Mouse (Mus musculus): ENCODE data around the gene Cd163. TPM values are rescaled to one million over a fixed set of nuclear protein-coding genes. Genes with fewer than 3 reads are reported as not detected.
"Not testable (repeated sequence)": the region's sequence is repeated elsewhere in the genome, so short reads cannot be mapped to it uniquely, and the experiment has no call there.

Cd163 gene
- total RNA-seq (2021), result 1 to 10 TPM; 6.7 to 8.5 TPM
- long read RNA-seq, experiment 1, full-length matches to known transcripts, result 9 of 13 reads
- long read RNA-seq, experiment 1, partial matches to known transcripts, result 2 of 13 reads
- long read RNA-seq, experiment 1, other reads (novel, unspliced or antisense), result 2 of 13 reads
- long read RNA-seq, experiment 2, full-length matches to known transcripts, result 1 of 3 reads
- long read RNA-seq, experiment 2, partial matches to known transcripts, result 1 of 3 reads
- long read RNA-seq, experiment 2, other reads (novel, unspliced or antisense), result 1 of 3 reads

DNA sequence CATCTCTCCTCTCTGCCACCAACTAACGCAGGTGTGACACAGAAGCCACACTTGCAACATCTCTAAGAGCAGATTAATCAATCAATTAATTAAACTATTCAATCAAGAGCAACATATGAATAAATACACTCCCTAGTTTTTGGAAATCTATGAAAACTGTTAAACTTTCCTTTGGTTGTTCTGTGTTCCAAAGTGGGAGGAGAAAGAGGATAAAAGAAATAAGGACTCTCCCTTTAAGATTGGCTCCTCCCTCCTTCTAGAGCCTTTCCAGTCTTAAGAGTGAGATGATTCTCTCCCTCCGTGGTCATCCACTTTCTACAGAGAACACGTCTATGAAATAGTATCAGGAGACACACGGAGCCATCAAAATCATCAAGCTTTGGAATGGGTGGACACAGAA lies at the start of gene Cd163:
Cd163 (plus strand) TSS at position 301 of the 400 bp plus-strand sequence.
- intact Hi-C loops (cut with DNase I), result no loop called here
- DNase-seq, result no peak
- H3K27ac ChIP-seq, result peak within 1 kb of the TSS; percentile 31; the same call in 1 of the 2 replicates
- no peak for TF ChIP-seq CTCF (IDR thresholded peaks at IDR 0.05)
- peak within 1 kb of the TSS; percentile 30 for H3K4me3 ChIP-seq

DNA sequence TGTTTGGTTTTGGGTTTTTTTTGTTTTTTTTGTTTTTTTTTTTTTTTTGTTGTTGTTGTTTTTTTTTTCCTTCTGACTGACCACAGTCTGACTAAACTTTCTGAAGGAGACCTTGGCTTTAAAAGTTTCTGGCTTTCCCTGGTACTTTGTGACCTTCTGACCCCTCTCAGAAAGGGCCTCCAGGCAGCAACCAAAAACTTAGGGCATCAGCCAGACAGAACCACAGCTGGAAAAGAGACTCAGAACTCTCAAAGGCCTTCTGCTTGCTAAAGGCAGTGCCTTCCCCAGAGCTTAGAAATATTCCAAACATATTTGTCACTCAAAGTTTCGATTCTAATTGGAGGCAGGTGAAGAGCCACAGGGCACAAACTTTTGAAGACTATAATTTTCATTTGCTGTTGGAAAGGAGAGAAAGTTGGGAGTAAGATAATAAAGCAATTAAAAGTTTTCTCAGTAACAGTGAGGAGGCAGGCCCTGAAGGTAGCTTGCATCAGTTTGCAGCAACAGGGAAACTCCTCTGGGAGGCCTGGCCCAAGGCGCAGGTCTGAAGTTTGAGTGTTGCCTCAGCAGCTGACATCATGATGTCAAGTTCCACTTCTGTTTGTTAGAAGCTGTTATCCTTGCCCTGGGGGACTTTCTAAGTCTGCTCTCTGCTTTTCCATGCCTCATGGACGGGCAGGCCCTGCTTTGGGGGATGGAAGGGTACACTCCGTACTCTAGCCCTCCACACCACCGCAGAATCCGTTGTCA lies 48.6 kb upstream of the Cd163 start:
- Histone ChIP-seq H3K4me3 (no peak overlapping the region), H3K27ac (peak overlapping the region; percentile 40)
- peak; percentile 53 for DNase-seq
- intact Hi-C loops (cut with DNase I), result no loop called here
- no peak for TF ChIP-seq CTCF (IDR thresholded peaks at IDR 0.05)

DNA sequence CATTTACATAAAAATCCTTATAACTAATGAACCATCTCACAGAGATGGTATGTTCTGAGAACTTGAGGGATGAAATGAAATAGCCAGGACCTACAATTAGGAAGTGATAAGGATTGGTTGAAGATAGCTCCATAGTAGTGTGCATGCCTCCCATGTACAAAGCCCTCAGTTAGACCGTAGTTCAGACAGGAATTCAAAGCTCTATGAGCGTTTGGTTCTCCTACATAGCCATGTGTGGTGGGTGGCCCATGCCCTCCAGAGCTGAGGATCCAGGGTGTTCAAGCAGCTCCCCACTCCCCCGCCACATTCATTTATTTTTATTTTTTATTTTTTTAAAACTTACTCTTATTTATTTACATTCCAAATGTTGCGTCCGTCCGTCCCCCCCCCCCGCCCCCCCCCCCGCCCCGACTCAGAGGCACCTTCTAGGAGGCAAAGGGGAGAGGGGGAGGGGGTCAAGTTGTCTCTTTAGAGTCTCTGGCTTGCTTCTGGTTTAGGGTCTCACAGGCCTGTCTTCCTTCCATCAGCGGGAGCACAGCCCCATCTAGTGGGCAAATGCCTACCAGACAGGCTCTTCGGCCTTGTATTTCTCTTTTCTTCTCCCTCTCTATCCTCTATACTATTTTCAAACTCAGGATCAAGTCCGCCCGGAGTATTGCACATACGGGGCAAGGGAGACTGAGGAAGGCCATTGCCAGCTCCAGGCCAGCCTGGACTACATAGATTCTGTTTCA lies 44.1 kb upstream of the Cd163 start:
- no peak overlapping the region for H3K27ac ChIP-seq
- intact Hi-C loops (cut with DNase I), result loop anchor here (5.0 kb wide), 1 partner anchor 328 kb away; no protein-coding TSS in a partner anchor
- H3K4me3 ChIP-seq, result no peak overlapping the region
- peak; percentile 75 for TF ChIP-seq CTCF (IDR thresholded peaks at IDR 0.05)
- DNase-seq, result peak; percentile 60

DNA sequence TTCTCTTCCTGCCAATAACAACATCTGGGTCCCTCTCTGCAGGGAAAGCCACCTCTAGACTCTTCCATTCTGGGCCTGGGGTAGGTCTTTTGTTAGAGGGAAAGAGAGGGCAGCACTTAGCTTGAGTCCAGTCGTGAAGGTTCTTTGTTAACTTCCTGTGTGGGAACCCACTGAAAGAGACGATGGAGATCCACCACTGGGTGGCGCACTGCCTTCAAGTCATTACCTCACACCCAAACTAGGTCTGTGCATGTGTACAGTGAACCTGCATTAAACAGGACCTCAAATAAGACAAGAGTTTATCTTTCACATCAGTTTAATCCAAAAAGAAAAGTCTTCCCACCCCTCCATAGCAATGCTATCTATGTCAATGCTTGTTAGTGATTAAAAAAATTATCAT lies 41.8 kb upstream of the Cd163 start:
- DNase-seq, result peak; percentile 67
- Histone ChIP-seq H3K27ac (no peak overlapping the region), H3K4me3 (no peak overlapping the region)
- TF ChIP-seq CTCF (IDR thresholded peaks at IDR 0.05), result peak; percentile 73
- intact Hi-C loops (cut with DNase I), result loop anchor here (1.0 to 5.0 kb wide), 2 partner anchors 117 to 330 kb away; no protein-coding TSS in a partner anchor

DNA sequence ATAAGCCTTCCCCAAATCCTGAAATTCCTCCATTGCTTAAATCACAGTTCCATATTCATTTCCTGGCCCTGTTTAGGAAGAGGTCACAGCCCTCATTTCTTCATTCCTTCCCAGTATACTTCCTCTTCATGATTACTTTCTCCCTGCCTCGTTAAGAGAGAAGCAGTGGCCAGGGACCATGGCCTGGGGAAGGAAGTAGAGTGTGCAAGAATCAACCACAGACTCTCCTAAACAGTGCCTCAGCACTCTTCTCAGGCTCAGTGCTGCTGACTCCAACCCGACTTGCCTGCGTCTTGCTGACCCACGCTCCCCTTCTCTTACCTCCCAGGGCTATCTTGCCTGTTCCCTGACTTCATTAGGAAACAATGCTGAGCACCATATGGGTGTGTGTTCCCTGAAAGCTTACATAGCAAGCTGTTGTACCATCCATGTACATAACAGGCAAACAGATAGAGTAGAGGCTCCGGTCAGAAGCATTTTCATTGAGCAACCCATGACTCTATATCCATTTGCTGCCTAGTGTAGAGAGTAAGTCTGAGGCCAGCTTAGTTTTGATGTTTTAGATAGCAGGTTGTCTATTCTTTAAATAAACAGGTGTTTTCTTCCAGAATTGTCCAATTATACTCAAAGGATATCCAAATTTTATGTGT lies 31.1 kb upstream of the Cd163 start:
- no peak for TF ChIP-seq CTCF (IDR thresholded peaks at IDR 0.05)
- no peak overlapping the region for H3K27ac ChIP-seq
- no peak overlapping the region for H3K4me3 ChIP-seq
- peak; percentile 31 for DNase-seq
- intact Hi-C loops (cut with DNase I), result no loop called here

DNA sequence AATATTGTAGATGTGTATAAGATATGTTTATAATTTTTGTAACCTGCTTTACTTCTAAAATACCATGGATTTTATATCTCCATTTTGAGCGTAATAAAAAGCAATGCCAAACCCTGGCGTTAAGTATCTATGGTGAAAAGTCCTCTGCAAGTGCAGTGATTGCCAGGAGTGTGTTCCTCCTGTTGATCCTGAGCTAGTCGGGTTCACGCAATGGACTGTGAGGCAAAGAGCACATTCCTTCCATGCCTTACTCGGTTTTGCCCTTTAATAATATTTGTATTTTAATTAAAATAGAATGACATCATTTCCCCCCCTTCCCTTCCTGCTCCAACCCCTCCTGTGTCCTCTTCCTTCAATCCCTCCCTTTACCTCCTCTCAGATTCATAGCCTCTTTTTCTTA lies 26.8 kb upstream of the Cd163 start:
- H3K4me3 ChIP-seq, result no peak overlapping the region
- intact Hi-C loops (cut with DNase I), result no loop called here
- TF ChIP-seq CTCF (IDR thresholded peaks at IDR 0.05), result no peak
- DNase-seq, result no peak
- H3K27ac ChIP-seq, result no peak overlapping the region

DNA sequence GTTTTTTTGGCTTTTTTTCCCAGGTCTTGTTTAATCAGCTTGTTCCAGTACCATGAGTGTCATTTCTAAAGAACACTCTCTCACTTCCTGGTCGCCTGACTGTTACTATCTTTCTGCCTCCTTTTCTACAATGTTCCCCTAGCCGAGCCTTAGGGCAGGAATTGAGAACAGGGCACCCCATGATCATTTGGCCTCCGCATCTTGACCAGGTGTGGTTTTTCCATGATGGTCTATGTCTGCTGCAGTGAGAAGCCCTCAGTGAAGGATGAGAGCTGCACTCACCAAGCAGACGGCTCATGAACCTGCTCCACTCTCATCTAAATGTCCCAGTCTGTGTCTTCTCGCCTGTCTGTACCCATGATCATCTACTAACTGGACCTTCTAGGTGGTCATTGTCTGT lies 26.2 kb upstream of the Cd163 start:
- Histone ChIP-seq H3K27ac (peak overlapping the region; percentile 10), H3K4me3 (no peak overlapping the region)
- DNase-seq, result no peak
- intact Hi-C loops (cut with DNase I), result no loop called here
- no peak for TF ChIP-seq CTCF (IDR thresholded peaks at IDR 0.05)

DNA sequence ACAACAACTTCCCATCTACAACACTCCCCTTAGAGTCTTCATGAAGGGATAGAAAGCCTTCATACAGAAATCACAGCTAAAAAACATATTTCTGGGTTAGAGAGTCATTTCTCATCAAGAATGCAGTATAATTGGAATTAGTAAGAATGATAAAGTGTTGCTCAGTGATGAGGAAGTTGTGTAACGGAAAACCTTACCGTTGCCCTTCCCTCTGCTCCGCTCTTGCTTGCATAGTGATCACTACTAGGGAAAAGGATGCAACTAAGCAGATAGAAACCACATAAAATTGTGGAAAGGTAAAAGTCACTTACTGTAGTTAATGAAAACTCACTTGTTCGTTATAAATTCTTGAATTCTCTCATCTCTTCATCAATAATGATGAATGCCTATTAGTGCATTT lies 21.7 kb upstream of the Cd163 start:
- H3K4me3 ChIP-seq, result no peak overlapping the region
- intact Hi-C loops (cut with DNase I), result no loop called here
- no peak for TF ChIP-seq CTCF (IDR thresholded peaks at IDR 0.05)
- no peak for DNase-seq
- no peak overlapping the region for H3K27ac ChIP-seq

DNA sequence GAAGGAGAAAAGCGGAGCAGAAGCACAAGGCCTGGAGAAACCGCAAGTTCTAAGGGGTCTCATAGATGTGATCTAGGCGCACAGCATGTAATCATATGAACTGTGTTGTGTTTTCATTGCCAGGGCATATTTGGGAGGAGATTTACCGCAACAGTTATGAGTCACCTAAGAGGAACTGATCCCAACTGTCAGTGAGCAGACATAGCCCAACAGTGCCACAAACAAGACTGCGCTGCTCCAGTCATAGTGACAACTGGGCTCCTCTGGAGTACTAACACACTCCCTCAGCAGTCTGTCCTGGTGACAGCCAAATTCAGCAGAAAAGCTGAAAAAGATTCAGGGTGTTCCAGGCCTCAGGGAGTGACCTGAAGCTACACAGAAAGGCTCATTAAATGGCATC lies 7.1 kb upstream of the Cd163 start:
- intact Hi-C loops (cut with DNase I); H3K4me3 ChIP-seq; DNase-seq; H3K27ac ChIP-seq: not testable (repeated sequence)

DNA sequence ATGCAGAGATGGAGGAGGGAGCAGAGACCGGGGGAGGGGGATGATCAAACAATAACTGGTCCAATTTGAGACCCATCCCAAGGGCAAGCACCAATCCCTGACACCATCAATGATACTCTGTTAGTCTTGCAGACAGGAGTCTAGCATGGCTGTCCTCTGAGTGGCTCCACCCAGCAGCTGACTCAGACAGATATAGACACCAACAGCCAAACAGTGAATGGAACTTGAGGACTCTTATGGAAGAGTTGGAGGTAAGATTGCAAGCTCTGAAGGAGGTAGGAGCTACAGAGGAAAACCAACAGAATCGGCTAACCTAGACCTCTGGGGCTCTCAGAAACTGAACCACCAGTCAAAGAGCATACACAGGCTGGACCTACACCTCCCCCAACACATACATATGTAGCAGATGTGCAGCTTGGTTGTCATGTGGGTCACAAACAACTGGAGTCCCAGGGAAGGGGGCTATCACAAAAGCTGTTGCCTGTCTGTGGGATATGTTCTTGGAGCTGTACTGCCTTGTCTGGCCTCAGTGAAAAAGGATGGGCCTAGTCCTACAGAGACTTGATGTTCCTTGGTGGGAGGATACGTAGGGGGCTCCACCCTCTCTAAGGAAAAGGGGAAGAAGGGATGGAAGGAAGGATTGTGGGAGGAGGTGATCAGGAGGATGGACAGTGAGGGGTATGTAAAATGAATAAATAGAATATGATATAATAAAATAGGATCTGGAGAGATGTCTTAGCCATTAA lies 2.8 kb upstream of the Cd163 start:
- no peak for TF ChIP-seq CTCF (IDR thresholded peaks at IDR 0.05)

DNA sequence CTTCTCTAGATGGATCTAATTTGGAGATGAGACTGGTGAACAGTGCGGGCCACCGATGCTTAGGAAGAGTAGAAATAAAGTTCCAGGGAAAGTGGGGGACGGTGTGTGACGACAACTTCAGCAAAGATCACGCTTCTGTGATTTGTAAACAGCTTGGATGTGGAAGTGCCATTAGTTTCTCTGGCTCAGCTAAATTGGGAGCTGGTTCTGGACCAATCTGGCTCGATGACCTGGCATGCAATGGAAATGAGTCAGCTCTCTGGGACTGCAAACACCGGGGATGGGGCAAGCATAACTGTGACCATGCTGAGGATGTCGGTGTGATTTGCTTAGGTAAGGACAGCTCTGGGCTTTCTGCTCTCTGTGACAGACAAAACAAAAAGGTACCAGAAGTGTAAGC lies 4.5 kb downstream of the Cd163 start:
- TF ChIP-seq CTCF (IDR thresholded peaks at IDR 0.05), result no peak
- peak; percentile 39 for DNase-seq
- Histone ChIP-seq H3K4me3 (peak overlapping the region; percentile 22), H3K27ac (no peak overlapping the region)
- intact Hi-C loops (cut with DNase I), result no loop called here

More for the DNA sequence above, 2.8 kb upstream of the Cd163 start:
- no peak overlapping the region for H3K4me3 ChIP-seq
- DNase-seq, result no peak
- intact Hi-C loops (cut with DNase I), result no loop called here
- H3K27ac ChIP-seq, result no peak overlapping the region

DNA sequence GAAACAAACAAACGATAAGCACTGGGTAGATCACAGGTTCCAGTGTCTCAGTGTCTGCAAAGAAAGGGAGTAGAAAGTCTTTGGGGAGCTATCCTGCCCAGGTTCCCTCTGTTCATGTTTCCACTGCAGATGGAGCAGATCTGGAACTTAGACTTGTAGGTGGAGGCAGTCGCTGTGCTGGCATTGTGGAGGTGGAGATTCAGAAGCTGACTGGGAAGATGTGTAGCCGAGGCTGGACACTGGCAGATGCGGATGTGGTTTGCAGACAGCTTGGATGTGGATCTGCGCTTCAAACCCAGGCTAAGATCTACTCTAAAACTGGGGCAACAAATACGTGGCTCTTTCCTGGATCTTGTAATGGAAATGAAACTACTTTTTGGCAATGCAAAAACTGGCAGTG lies 7.8 kb downstream of the Cd163 start:
- no peak for TF ChIP-seq CTCF (IDR thresholded peaks at IDR 0.05)
- H3K4me3 ChIP-seq, result no peak overlapping the region
- DNase-seq, result no peak
- H3K27ac ChIP-seq, result no peak overlapping the region
- intact Hi-C loops (cut with DNase I), result no loop called here

Data from gastrocnemius, adult 2 months (tissue).